Mouse (Mus musculus) cerebellum, adult 2 months (tissue): ENCODE measurements around the gene Cited2. TPM values are rescaled to one million over a fixed set of nuclear protein-coding genes. Genes with fewer than 3 reads are reported as not detected.

Experiments
- DNase-seq, 2 experiments: peaks; one replicate each; pipeline ENCODE4 v3.0.0; 2021
- H3K27ac ChIP-seq: fragments of 200-500 bp; 2 replicates; pipeline ENCODE4 v1.5.1; 2012; ENCODE audit warnings: low read length, control low read depth, inconsistent platforms; ENCODE audit not compliant: insufficient read depth
- H3K27me3 ChIP-seq: fragments of 200-500 bp; 2 replicates; pipeline ENCODE4 v1.6.1; 2012; ENCODE audit warnings: inconsistent platforms, mild to moderate bottlenecking, low read length, moderate library complexity; ENCODE audit not compliant: control insufficient read depth, insufficient read depth
- H3K4me1 ChIP-seq: fragments of 200-500 bp; 2 replicates; pipeline ENCODE4 v1.6.1; 2011; ENCODE audit warnings: low read length; ENCODE audit not compliant: control insufficient read depth, insufficient read depth
- H3K4me3 ChIP-seq: fragments of 200-500 bp; replicated peaks from 2 replicates; pipeline ENCODE3; 2011; ENCODE audit warnings: mild to moderate bottlenecking, low read depth, low read length, control low read depth; ENCODE audit not compliant: insufficient read depth
- CTCF ChIP-seq: fragments of 200-500 bp; IDR thresholded peaks from 2 replicates; pipeline ENCODE4 v1.5.1; 2011; ENCODE audit warnings: low read depth, mild to moderate bottlenecking, control low read depth, low read length, moderate library complexity, borderline replicate concordance; ENCODE audit not compliant: insufficient read depth
- POLR2A ChIP-seq: fragments of 200-500 bp; IDR thresholded peaks from 2 replicates; pipeline ENCODE4 v1.6.1; 2011; ENCODE audit warnings: low read length, control low read depth, borderline replicate concordance; ENCODE audit not compliant: insufficient read depth
- WGBS: fragments of 180-500 bp; shearing (Covaris S2); methylation state at CpG from one replicate; pipeline ENCODE4 v1.1.7; 2018; 5-methylcytosine and 5-hydroxymethylcytosine counted together
- polyA plus RNA-seq: library from polyadenylated mRNA; depleted of rRNA; stranded (reverse); fragments of >200 nt; gene quantifications from 2 replicates; pipeline ENCODE4 v1.2.3, GENCODE M21; 2012

Gene Cited2
- polyA plus RNA-seq, 1 experiment, result 99.1 TPM

GRCm38 (mm10) chr10:17719009-17719570 is 3.9 kb upstream of the Cited2 start:
- no peak for DNase-seq
- Histone ChIP-seq H3K27me3 (no peaks in the 10 kb centered on the region), H3K27ac (no peak overlapping the region), H3K4me1 (no peaks in the 10 kb centered on the region), H3K4me3 (no peak overlapping the region)
- 95% methylated on average over 4 of the region's 4 CpGs for WGBS
- no peak for TF ChIP-seq CTCF

- TF ChIP-seq CTCF (no peak), POLR2A (no peak)
- no peaks in the 10 kb centered on the region for H3K27me3 ChIP-seq
- WGBS, result 97% methylated on average over 5 of the region's 5 CpGs
- H3K27ac ChIP-seq, result no peak overlapping the region
- H3K4me1 ChIP-seq, result no peaks in the 10 kb centered on the region
- no peak overlapping the region for H3K4me3 ChIP-seq
- DNase-seq, result no peak
Observed at GRCm38 (mm10) chr10:17719646-17720045, 3.4 kb upstream of the Cited2 start.

GRCm38 (mm10) chr10:17720891-17721601 is 2.0 kb upstream of the Cited2 start:
- TF ChIP-seq POLR2A (no peak), CTCF (no peak)
- H3K4me1 ChIP-seq, result no peaks in the 10 kb centered on the region
- DNase-seq, result no peak
- H3K27me3 ChIP-seq, result no peaks in the 10 kb centered on the region
- 70% methylated on average over 8 of the region's 8 CpGs for WGBS
- peak overlapping the region; percentile 96; the same call in 1 of the 2 replicates for H3K27ac ChIP-seq
- no peak overlapping the region for H3K4me3 ChIP-seq

GRCm38 (mm10) chr10:17721602-17722121 is 1.4 kb upstream of the Cited2 start:
- no peaks in the 10 kb centered on the region for H3K4me1 ChIP-seq
- no peak for TF ChIP-seq POLR2A
- no peak for TF ChIP-seq CTCF
- peak overlapping the region; percentile 96 for H3K27ac ChIP-seq
- peak overlapping the region; percentile 83 for H3K4me3 ChIP-seq
- no peaks in the 10 kb centered on the region for H3K27me3 ChIP-seq
- WGBS, result under 1% methylated on average over 21 of the region's 21 CpGs
- DNase-seq, result no peak

DNA sequence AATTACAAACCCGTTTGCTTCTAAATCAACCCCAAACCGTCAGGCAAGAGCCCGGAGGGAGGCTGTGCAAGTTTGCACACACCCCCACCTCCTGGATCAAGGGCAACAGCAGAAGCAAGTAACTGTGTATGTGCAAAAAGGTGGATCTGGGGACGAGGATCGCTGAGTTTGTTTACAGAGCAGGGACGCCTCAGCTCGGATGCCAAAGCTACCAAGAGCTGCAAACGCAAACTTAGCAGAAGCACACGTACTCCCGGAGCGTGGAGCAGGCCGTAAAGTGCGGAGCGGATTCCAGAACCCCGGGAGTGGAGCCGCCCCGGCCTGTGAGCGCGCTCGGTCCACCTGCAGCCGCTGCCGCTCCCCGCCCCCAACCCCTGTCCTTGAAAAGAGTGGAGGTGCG is 860 bp upstream of the Cited2 start:
- Histone ChIP-seq H3K27ac (peak overlapping the region; percentile 96), H3K4me3 (peak overlapping the region; percentile 83), H3K4me1 (no peaks in the 10 kb centered on the region), H3K27me3 (no peaks in the 10 kb centered on the region)
- DNase-seq, result peak; percentile 97 to 99
- peak; percentile 89 for TF ChIP-seq POLR2A
- TF ChIP-seq CTCF, result no peak
- WGBS, result under 1% methylated on average over 24 of the region's 24 CpGs

DNA sequence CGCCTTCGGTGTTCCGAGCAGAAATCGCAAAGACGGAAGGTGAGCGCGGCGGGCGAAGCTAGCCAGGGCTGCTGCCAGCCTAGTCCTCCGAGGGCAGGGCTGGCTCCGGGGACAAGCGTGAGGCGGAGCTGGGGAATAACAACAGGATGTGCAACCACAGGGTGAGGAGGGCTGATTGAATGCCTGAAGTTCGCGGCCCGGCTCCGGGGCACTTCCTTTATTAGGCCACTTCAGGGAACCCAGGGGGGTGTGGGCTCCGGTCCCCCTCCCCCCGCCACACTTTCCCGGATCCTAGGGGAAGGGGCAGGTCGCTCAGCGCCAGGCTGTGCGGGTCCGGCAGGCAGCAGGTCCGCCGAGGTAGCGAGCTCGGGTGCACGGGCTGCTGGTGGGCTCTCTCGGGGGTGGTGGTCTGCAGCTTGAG is 413 bp downstream of the Cited2 start:
- peaks cover 4% of the 10 kb centered on the region; the same call in 1 of the 2 replicates for H3K4me1 ChIP-seq
- DNase-seq, result no peak
- WGBS, result 1% methylated on average over 30 of the region's 30 CpGs
- H3K4me3 ChIP-seq, result peak overlapping the region; percentile 83
- peak overlapping the region; percentile 78 for H3K27ac ChIP-seq
- TF ChIP-seq POLR2A, result no peak
- TF ChIP-seq CTCF, result no peak
- no peaks in the 10 kb centered on the region for H3K27me3 ChIP-seq

GRCm38 (mm10) chr10:17723871-17724741 is 1.1 kb downstream of the Cited2 start:
- peak; percentile 67 to 81 for DNase-seq

More at GRCm38 (mm10) chr10:17723871-17724741, 1.1 kb downstream of the Cited2 start:
- H3K27ac ChIP-seq, result peak overlapping the region; percentile 78
- no peaks in the 10 kb centered on the region for H3K27me3 ChIP-seq
- H3K4me3 ChIP-seq, result peak overlapping the region; percentile 83
- TF ChIP-seq CTCF (0 out of 2 replicates have a peak, but pooled peaks have one; percentile 24), POLR2A (no peak)
- H3K4me1 ChIP-seq, result peaks cover 4% of the 10 kb centered on the region; the same call in 1 of the 2 replicates
- WGBS, result 1% methylated on average over 65 of the region's 65 CpGs
